Mouse (Mus musculus) CH12.LX (cell line): Measurements from ENCODE around the gene Reep1. TPM values are rescaled to one million over a fixed set of nuclear protein-coding genes. Genes with fewer than 3 reads are reported as not detected.

Source experiments
- DNase-seq: peaks from one replicate; pipeline ENCODE4 v3.0.0-alpha.2; 2013; ENCODE audit errors: extremely low read depth
- H3K27ac ChIP-seq: 2 replicates; pipeline ENCODE4 v1.5.1; 2012; ENCODE audit warnings: low read depth, mild to moderate bottlenecking, control low read depth, moderate library complexity; ENCODE audit not compliant: insufficient read depth
- H3K27me3 ChIP-seq: replicated peaks from 2 replicates; pipeline ENCODE3; 2012; ENCODE audit warnings: inconsistent platforms
- H3K36me3 ChIP-seq, 2 experiments: replicated peaks in 1 of 2; 2 replicates each; pipeline versions ENCODE3 to v1.6.1; 2012; ENCODE audit warnings: inconsistent platforms in 1 of 2, low read length in 1 of 2, mild to moderate bottlenecking in 1 of 2, mixed read lengths in 1 of 2, moderate library complexity in 1 of 2; ENCODE audit not compliant: control insufficient read depth in 1 of 2, insufficient read depth in 1 of 2
- H3K4me1 ChIP-seq, 2 experiments: 2 replicates each; pipeline ENCODE4 v1.6.1; 2012; ENCODE audit warnings: inconsistent platforms in 1 of 2, moderate library complexity in 1 of 2; ENCODE audit not compliant: insufficient read depth in 2 of 2, control insufficient read depth in 1 of 2
- H3K4me2 ChIP-seq: 2 replicates; pipeline ENCODE4 v1.6.1; 2012; ENCODE audit warnings: low read depth, mild to moderate bottlenecking, control low read depth; ENCODE audit not compliant: poor library complexity, insufficient read depth, severe bottlenecking
- H3K4me3 ChIP-seq, 3 experiments: fragments of 150-350 bp in 1 of 3; sonication (generic) in 1 of 3; replicated peaks in 1 of 3; 2 replicates each; pipeline versions ENCODE3 to v1.5.1; 2011 to 2012; ENCODE audit warnings: low read depth in 2 of 3, low read length in 2 of 3, mild to moderate bottlenecking in 2 of 3, moderate library complexity in 2 of 3, control low read depth in 1 of 3, improper control_type of control experiment in 1 of 3, inconsistent platforms in 1 of 3, mixed read lengths in 1 of 3; ENCODE audit not compliant: poor library complexity in 1 of 3
- H3K79me2 ChIP-seq: replicated peaks from 2 replicates; pipeline ENCODE4 v1.6.1; 2012; ENCODE audit warnings: mild to moderate bottlenecking, moderate library complexity; ENCODE audit not compliant: control insufficient read depth, poor library complexity, insufficient read depth, severe bottlenecking; ENCODE audit errors: extremely low read depth
- H3K9ac ChIP-seq: 2 replicates; pipeline ENCODE4 v1.6.1; 2012; ENCODE audit warnings: low read depth, mild to moderate bottlenecking, control low read depth, moderate library complexity; ENCODE audit not compliant: insufficient read depth
- H3K9me3 ChIP-seq: replicated peaks from 2 replicates; pipeline ENCODE3; 2012; ENCODE audit warnings: low read length, inconsistent platforms, mixed read lengths
- BHLHE40 ChIP-seq: IDR thresholded peaks from 2 replicates; pipeline ENCODE4 v1.6.1; 2011; ENCODE audit warnings: mild to moderate bottlenecking, low read depth, low read length, improper control_type of control experiment
- CHD1 ChIP-seq: IDR thresholded peaks from 2 replicates; pipeline ENCODE4 v1.6.1; 2012; ENCODE audit warnings: low read depth, low read length, improper control_type of control experiment, inconsistent platforms
- CHD2 ChIP-seq: IDR thresholded peaks from 2 replicates; pipeline ENCODE4 v1.6.1; 2011; ENCODE audit warnings: low read length, improper control_type of control experiment
- CTCF ChIP-seq, 2 experiments: IDR thresholded peaks in 1 of 2; conservative IDR thresholded peaks in 1 of 2; 2 replicates each; pipeline ENCODE4 v1.5.1; 2011 to 2012; ENCODE audit warnings: low read depth in 2 of 2, low read length in 2 of 2, improper control_type of control experiment in 1 of 2, inconsistent platforms in 1 of 2, mild to moderate bottlenecking in 1 of 2, moderate library complexity in 1 of 2
- EP300 ChIP-seq: IDR thresholded peaks from 2 replicates; pipeline ENCODE4 v1.6.1; 2011; ENCODE audit warnings: low read length, improper control_type of control experiment
- HCFC1 ChIP-seq: IDR thresholded peaks from 2 replicates; pipeline ENCODE4 v1.6.1; 2012; ENCODE audit warnings: low read depth, mild to moderate bottlenecking, inconsistent platforms, low read length, improper control_type of control experiment
- JUN ChIP-seq: IDR thresholded peaks from 2 replicates; pipeline ENCODE4 v1.6.1; 2011; ENCODE audit warnings: low read depth, mild to moderate bottlenecking, low read length, improper control_type of control experiment, moderate library complexity; ENCODE audit not compliant: insufficient read depth
- JUND ChIP-seq: conservative IDR thresholded peaks from 2 replicates; pipeline ENCODE4 v1.6.1; 2011; ENCODE audit warnings: low read depth, low read length, improper control_type of control experiment
- MEF2A ChIP-seq: IDR thresholded peaks from 2 replicates; pipeline ENCODE4 v1.6.1; 2014; ENCODE audit warnings: low read depth, mild to moderate bottlenecking, inconsistent platforms, low read length, improper control_type of control experiment, borderline replicate concordance
- NELFE ChIP-seq: IDR thresholded peaks from 2 replicates; pipeline ENCODE4 v1.6.1; 2011; ENCODE audit warnings: low read depth, low read length, improper control_type of control experiment
- NRF1 ChIP-seq: IDR thresholded peaks from 2 replicates; pipeline ENCODE4 v1.6.1; 2014; ENCODE audit warnings: low read depth, mild to moderate bottlenecking, inconsistent platforms, low read length, improper control_type of control experiment, moderate library complexity
- POLR2A ChIP-seq: IDR thresholded peaks from 2 replicates; pipeline ENCODE4 v1.6.1; 2011; ENCODE audit warnings: low read depth, mild to moderate bottlenecking, improper control_type of control experiment, low read length
- RCOR1 ChIP-seq: conservative IDR thresholded peaks from 2 replicates; pipeline ENCODE4 v1.6.1; 2012; ENCODE audit warnings: low read depth, mild to moderate bottlenecking, inconsistent platforms, low read length, improper control_type of control experiment
- SIN3A ChIP-seq: IDR thresholded peaks from 2 replicates; pipeline ENCODE4 v1.6.1; 2012; ENCODE audit warnings: low read length, improper control_type of control experiment, inconsistent platforms
- SMC3 ChIP-seq: IDR thresholded peaks from 2 replicates; pipeline ENCODE4 v1.6.1; 2011; ENCODE audit warnings: low read depth, low read length, improper control_type of control experiment
- UBTF ChIP-seq: IDR thresholded peaks from 2 replicates; pipeline ENCODE4 v1.6.1; 2012; ENCODE audit warnings: low read depth, mild to moderate bottlenecking, inconsistent platforms, low read length, improper control_type of control experiment, moderate library complexity
- USF1 ChIP-seq: IDR thresholded peaks from 2 replicates; pipeline ENCODE4 v1.6.1; 2014; ENCODE audit warnings: low read depth, mild to moderate bottlenecking, inconsistent platforms, low read length, improper control_type of control experiment
- ZMIZ1 ChIP-seq: IDR thresholded peaks from 2 replicates; pipeline ENCODE4 v1.6.1; 2012; ENCODE audit warnings: low read depth, mild to moderate bottlenecking, inconsistent platforms, low read length, improper control_type of control experiment
- dilution Hi-C: fragments of 300-500 bp; cut with MboI; formaldehyde crosslinking; loops from 2 replicates; pipeline ENCODE4 v1.14.3; 2020; ENCODE audit warnings: low sequenced_read_pairs; ENCODE audit not compliant: extremely low pct_unique_long_range_greater_than_20kb, extremely low pct_ligation_motif_present
- in situ Hi-C: fragments of 300-500 bp; cut with MboI; formaldehyde crosslinking; loops from 3 replicates; pipeline ENCODE4 v1.14.3; 2019; ENCODE audit warnings: low sequenced_read_pairs, low pct_ligation_motif_present, low pct_unique_long_range_greater_than_20kb, mixed read lengths
- polyA plus RNA-seq: library from polyadenylated mRNA; unstranded; fragments of >175 nt; gene quantifications from 2 replicates; pipeline ENCODE4 v1.2.1, GENCODE M21; 2012; ENCODE audit warnings: low read depth; ENCODE audit not compliant: insufficient read length
- total RNA-seq, 2 experiments: library from RNA; depleted of rRNA; stranded (reverse); fragments of 300-350 nt in 1 of 2; fragments of >200 nt in 1 of 2; gene quantifications; 2 replicates each; pipeline ENCODE4 v1.2.3; 2012 to 2014

Gene Reep1
- total and polyA plus RNA-seq, 3 experiments: 0.33 to 1.3 (median 1.2) TPM

DNA sequence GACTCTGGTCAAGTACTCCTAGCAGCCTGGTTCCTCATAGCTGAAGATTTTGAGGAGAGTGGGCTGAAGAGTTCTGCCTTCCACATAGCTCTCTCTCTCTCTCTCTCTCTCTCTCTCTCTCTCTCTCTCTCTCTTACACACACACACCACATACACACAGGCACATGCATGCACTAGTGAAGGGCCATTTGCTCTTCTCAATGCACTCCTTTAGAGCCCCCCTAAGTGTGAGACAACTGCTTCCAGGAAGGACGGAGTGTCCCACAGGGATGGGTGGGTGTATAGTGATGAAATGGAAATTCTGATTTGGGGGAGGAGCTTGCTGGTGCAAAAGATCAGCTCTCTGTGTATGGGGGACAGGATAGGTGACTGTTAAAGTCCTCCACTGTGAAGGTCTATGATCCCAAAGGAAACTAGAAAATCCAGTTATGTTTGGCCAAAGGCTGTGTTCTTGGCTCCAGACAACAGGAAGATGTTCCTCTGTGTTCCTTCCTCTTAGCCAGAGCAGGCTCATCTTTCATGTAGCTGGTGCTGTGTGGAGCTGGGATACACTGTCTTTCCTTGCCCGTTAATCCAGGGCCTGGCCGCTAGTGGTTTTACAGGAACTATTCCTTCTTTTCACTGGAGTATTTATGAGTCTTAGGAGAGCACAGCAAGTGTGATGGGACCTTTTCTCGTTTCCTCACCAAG, 27.7 kb downstream of the Reep1 start:
- Histone ChIP-seq H3K4me3 (no peak overlapping the region), H3K9ac (no peak overlapping the region), H3K36me3 (no peaks in the 10 kb centered on the region), H3K27ac (no peak overlapping the region), H3K4me1 (peaks cover 16% of the 10 kb centered on the region in 2 experiments), H3K27me3 (no peaks in the 10 kb centered on the region), H3K4me2 (no peak overlapping the region), H3K9me3 (no peaks in the 10 kb centered on the region), H3K79me2 (no peaks in the 10 kb centered on the region)
- dilution Hi-C loops: no loop called here
- TF ChIP-seq HCFC1 (no peak), RCOR1 (no peak), CHD1 (no peak), EP300 (no peak), NELFE (no peak), NRF1 (no peak), USF1 (no peak)
- in situ Hi-C loops: no loop called here
- DNase-seq: no peak

DNA sequence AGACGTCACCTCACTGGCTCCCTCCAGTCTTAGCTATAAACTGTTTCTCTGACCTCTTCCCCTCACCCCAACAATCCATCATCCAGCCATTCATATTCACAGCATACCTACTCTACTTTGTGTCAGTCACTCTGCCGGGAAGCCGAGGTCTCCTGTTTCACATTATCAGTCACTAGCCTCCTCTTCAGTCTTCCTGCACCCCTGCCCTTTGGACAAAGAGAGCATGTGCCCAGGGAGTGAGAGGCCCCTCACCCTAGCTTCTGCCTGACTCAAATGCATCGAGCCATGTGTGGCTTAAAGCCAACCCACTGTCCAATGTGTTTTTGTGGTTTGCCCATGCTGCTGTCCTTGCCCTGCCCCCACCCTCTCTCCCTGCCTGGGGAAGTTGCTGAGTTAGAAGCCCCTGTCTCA, 28.2 kb downstream of the Reep1 start:
- Histone ChIP-seq H3K9me3 (no peaks in the 10 kb centered on the region), H3K79me2 (no peaks in the 10 kb centered on the region), H3K4me3 (no peak overlapping the region), H3K4me2 (peak overlapping the region; percentile 30; the same call in 1 of the 2 replicates), H3K36me3 (no peaks in the 10 kb centered on the region), H3K4me1 (peaks cover 16% of the 10 kb centered on the region in 2 experiments), H3K27ac (no peak overlapping the region), H3K9ac (no peak overlapping the region), H3K27me3 (no peaks in the 10 kb centered on the region)
- dilution Hi-C loops (no loop called here), in situ Hi-C loops (no loop called here)
- no peak for DNase-seq
- no peak for TF ChIP-seq JUND
- TF ChIP-seq BHLHE40: peak; percentile 24; the same call in 1 of the 2 replicates
- TF ChIP-seq RCOR1: no peak
- TF ChIP-seq CTCF (conservative IDR thresholded peaks at IDR 0.05 in 1 of 2, IDR thresholded peaks at IDR 0.05 in 1 of 2; ENCODE audit: low read depth in 2 of 2, low read length in 2 of 2): no peak
- TF ChIP-seq SIN3A: no peak
- no peak for TF ChIP-seq HCFC1
- no peak for TF ChIP-seq POLR2A
- no peak for TF ChIP-seq MEF2A
- TF ChIP-seq JUN: no peak
- TF ChIP-seq UBTF: no peak
- no peak for TF ChIP-seq USF1
- no peak for TF ChIP-seq ZMIZ1
- TF ChIP-seq NRF1: no peak
- TF ChIP-seq CHD2: peak; percentile 24; the same call in 1 of the 2 replicates
- no peak for TF ChIP-seq SMC3
